Mouse (Mus musculus): ENCODE measurements around the gene Abca1. TPM values are rescaled to one million over a fixed set of nuclear protein-coding genes. Genes with fewer than 3 reads are reported as not detected.

Gene Abca1
- polyA plus RNA-seq, 1 experiment, result 0.77 TPM

DNA sequence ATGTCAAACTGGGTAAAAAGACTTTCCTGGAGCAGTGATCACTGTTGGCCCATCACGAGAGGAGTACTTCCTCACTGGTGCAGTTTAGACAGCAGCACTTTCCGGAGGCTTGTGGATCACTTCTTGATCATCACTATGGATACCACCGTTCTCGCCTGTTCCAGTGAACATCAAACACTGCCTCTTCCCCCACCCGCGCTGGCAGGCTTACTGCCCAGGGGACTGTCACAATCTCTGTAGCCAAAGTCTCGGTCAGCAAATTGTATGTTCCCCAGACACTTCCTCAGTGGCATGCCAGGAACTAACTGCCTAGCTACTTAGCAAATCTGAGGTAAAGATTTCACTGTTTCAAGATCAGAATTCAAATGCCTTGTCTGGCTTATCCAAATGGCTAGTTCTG, 32.9 kb downstream of the Abca1 start:
- no peaks in the 10 kb centered on the region for H3K27me3 ChIP-seq (replicated peaks)
- TF ChIP-seq FLI1 (IDR thresholded peaks at IDR 0.05; ENCODE audit: low read length) (no peak), GATA1 (IDR thresholded peaks at IDR 0.05; ENCODE audit: borderline replicate concordance, low read length) (no peak)
- peaks cover 14% of the 10 kb centered on the region for H3K4me1 ChIP-seq
- no peak overlapping the region for H3K4me3 ChIP-seq (replicated peaks)
- H3K36me3 ChIP-seq (replicated peaks; ENCODE audit: low read length), result peaks cover 3% of the 10 kb centered on the region
- H3K9me3 ChIP-seq, result peaks cover 13% of the 10 kb centered on the region

DNA sequence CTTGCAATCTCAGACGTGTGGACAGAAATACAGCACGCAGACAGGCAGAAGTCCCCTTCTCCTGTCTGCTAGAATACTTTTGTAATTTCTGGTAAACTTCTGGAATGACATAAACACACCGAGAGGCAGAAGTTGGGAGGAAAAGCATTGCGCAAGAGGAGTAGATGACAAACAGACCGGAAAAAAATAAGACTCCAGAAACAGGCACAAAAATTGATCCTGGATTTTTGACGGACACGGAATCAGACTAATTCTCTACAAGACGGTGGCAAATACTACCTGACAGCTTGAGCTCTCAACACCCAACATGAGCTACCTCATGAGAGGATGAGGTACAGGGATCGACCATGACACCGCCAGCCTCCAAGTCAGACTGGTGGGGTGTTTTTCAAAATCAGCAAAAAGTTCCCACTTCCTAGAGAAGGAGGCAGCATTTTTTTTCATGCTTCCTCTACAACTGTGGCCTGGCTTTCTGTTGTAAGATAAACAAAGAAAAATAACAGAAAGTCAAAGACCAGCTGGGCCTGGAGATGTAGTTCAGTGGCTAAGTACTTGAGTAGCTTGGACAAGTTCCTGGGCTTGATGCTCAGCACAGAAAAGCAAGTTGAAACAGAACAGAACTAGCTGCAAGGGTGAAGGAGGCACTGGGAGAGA, 34.7 kb downstream of the Abca1 start:
- no peak overlapping the region for H3K4me3 ChIP-seq (replicated peaks)
- peaks cover 3% of the 10 kb centered on the region for H3K36me3 ChIP-seq (replicated peaks; ENCODE audit: low read length)
- no peaks in the 10 kb centered on the region for H3K27me3 ChIP-seq (replicated peaks)
- TF ChIP-seq GATA1 (IDR thresholded peaks at IDR 0.05; ENCODE audit: borderline replicate concordance, low read length), result no peak
- TF ChIP-seq FLI1 (IDR thresholded peaks at IDR 0.05; ENCODE audit: low read length), result no peak
- peaks cover 25% of the 10 kb centered on the region for H3K4me1 ChIP-seq
- H3K9me3 ChIP-seq, result peaks cover 13% of the 10 kb centered on the region

DNA sequence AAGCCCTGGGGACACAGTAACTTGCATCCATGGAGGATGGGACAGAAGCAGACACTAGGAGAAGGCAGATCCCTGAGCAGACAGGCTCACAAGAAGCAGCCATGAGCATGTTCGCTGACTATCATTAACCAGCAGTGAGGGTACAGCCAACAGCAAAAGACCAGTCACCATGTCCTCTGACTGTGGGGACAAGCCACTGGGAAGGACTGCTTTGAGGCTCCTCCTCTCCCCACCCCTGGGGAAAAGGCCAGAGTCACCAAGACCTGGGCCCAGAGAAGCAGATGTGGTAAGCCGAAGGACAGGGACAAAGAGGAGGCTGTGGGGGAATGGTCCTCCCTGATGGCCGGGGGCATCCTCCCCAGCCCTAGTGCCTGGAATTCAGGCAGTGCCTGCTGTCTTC, 37.4 kb downstream of the Abca1 start:
- TF ChIP-seq GATA1 (IDR thresholded peaks at IDR 0.05; ENCODE audit: borderline replicate concordance, low read length) (no peak), FLI1 (IDR thresholded peaks at IDR 0.05; ENCODE audit: low read length) (no peak)
- no peaks in the 10 kb centered on the region for H3K27me3 ChIP-seq (replicated peaks)
- H3K9me3 ChIP-seq, result peaks cover 11% of the 10 kb centered on the region
- peaks cover 28% of the 10 kb centered on the region for H3K4me1 ChIP-seq
- H3K36me3 ChIP-seq (replicated peaks; ENCODE audit: low read length), result peaks cover 3% of the 10 kb centered on the region
- H3K4me3 ChIP-seq (replicated peaks), result no peak overlapping the region

DNA sequence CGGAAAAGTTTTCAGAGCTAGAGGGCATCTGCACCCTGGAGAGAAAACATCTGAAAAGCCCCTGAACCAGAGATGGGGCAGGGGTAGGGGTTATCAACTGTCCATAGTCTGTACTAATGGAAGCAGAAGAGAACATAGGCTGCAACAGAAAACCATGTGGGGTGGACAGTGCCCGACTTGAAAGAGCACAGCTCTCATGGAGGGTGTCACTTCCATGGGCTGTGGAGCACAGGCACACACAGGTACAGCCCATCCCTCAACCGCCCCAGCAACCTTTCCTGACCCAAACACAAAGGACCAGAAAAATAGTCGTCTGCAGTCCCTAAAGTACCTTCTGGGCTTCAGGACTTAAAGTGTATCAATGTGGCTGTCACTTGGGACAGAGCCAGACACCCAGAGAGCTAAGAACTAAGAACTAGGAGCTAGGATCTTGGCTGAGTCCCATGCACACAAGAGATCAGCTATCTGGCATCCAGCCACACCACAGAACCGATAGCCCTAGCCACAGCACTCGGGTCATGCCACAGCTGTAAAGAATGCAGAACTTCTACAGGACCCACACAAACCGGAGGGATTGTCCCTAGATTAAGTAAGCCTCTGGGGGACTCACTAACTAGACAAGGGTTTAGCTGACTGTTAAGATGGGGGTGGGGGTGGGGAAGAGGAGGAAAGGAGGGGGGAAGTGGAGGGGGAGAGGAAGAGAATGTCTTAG, 38.0 kb downstream of the Abca1 start:
- Histone ChIP-seq H3K4me3 (replicated peaks) (no peak overlapping the region), H3K4me1 (peaks cover 28% of the 10 kb centered on the region), H3K36me3 (replicated peaks; ENCODE audit: low read length) (peaks cover 2% of the 10 kb centered on the region), H3K9me3 (peaks cover 6% of the 10 kb centered on the region), H3K27me3 (replicated peaks) (no peaks in the 10 kb centered on the region)
- no peak for TF ChIP-seq FLI1 (IDR thresholded peaks at IDR 0.05; ENCODE audit: low read length)
- TF ChIP-seq GATA1 (IDR thresholded peaks at IDR 0.05; ENCODE audit: borderline replicate concordance, low read length), result no peak

DNA sequence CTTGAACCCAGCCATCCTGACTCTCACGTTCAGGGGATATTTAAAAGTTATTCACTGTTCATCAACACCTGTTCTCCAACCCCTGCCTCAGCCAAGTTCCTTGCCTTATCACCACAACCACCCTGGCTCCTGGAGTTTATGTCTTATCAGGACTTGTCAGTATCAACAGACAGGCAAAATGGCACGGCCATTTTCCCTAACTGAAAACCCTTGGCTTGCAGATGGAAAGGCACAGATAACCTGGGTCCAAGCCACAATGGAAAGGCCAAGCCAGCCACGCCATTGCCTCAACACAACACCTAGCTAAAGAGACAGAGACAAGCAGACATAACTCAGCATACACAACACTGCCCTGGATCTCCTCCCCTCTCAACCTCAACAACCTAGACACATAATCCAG, 38.6 kb downstream of the Abca1 start:
- no peak overlapping the region for H3K4me3 ChIP-seq (replicated peaks)
- H3K27me3 ChIP-seq (replicated peaks), result no peaks in the 10 kb centered on the region
- peaks cover 28% of the 10 kb centered on the region for H3K4me1 ChIP-seq
- TF ChIP-seq FLI1 (IDR thresholded peaks at IDR 0.05; ENCODE audit: low read length), result no peak
- no peaks in the 10 kb centered on the region for H3K9me3 ChIP-seq
- no peaks in the 10 kb centered on the region for H3K36me3 ChIP-seq (replicated peaks; ENCODE audit: low read length)

DNA sequence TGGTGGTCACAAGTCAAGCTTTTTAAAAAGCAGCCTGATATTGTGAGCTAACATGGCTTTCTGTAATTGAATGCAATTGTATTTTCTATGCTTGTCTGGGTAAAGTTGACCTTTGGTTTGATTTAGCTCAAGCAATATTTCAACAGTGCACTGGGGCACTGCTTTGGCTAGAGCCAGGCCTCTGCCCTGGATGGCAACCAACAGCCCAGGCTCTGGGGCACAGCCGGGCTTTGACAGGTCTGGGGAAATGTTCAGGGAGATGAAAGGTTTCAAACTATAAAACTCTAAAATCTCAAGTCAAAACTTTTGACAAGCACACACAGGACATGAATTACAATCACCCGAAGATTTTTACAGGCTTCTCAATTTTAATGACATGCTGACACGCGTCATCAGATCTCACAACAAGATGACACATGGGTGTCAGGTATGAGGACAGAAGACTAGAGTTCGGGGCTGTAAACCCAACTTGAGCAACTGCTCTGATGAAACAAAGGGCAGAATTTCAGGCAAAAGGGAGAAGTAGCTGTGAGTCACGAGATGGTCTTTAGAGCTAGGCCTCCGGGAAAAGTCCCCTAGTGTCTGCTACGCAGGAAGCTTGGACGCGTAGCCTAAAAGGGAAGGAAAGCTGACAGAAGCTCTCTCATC, 39.5 kb downstream of the Abca1 start:
- no peaks in the 10 kb centered on the region for H3K36me3 ChIP-seq (replicated peaks; ENCODE audit: low read length)
- H3K4me1 ChIP-seq, result peaks cover 26% of the 10 kb centered on the region
- no peaks in the 10 kb centered on the region for H3K27me3 ChIP-seq (replicated peaks)

DNA sequence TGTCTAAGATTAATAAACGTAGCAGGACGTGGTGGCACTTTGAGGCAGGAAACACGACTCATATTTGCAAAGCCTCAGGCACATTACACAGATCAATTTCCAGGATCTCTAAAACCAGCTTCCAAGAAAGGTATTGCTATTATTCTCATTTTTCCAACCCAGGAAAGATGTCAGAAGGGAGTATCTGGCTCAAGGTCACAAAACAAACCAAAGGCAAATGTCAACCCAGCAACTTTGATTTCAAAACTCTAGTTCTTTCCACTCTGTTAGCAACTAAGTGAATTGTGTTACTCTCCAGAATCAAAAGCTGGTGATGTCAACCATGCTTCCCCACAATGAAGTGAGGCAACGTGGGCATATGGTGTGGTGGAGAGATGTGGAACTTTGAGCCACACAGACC, 41.1 kb downstream of the Abca1 start:
- no peaks in the 10 kb centered on the region for H3K27me3 ChIP-seq (replicated peaks)
- H3K4me3 ChIP-seq (replicated peaks), result no peak overlapping the region
- H3K36me3 ChIP-seq (replicated peaks; ENCODE audit: low read length), result no peaks in the 10 kb centered on the region
- no peak for TF ChIP-seq FLI1 (IDR thresholded peaks at IDR 0.05; ENCODE audit: low read length)
- no peak for TF ChIP-seq GATA1 (IDR thresholded peaks at IDR 0.05; ENCODE audit: borderline replicate concordance, low read length)
- peaks cover 24% of the 10 kb centered on the region for H3K4me1 ChIP-seq
- H3K9me3 ChIP-seq, result no peaks in the 10 kb centered on the region

More for the DNA sequence above, 39.5 kb downstream of the Abca1 start:
- H3K9me3 ChIP-seq, result no peaks in the 10 kb centered on the region
- TF ChIP-seq GATA1 (IDR thresholded peaks at IDR 0.05; ENCODE audit: borderline replicate concordance, low read length), result no peak
- no peak for TF ChIP-seq FLI1 (IDR thresholded peaks at IDR 0.05; ENCODE audit: low read length)
- no peak overlapping the region for H3K4me3 ChIP-seq (replicated peaks)

DNA sequence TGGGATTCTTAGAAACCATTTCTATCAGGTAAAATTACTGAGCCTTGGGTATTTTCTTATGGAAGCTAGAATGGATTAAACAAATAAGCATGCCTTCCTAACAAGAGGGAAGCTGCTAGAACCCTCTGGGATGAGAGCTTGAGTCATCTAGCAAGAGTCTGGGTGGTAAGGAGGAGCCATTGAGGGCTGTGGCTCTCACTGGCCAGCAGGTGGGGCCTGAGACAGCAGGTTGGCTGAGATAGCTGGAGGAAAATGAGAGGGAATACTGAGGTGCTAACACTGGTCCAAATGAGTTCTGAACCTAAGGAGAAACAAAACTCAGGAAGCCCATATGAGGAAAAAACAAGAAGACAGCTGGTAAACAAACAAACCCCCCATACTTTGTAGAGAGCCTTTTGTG, 42.1 kb downstream of the Abca1 start:
- TF ChIP-seq FLI1 (IDR thresholded peaks at IDR 0.05; ENCODE audit: low read length), result no peak
- TF ChIP-seq GATA1 (IDR thresholded peaks at IDR 0.05; ENCODE audit: borderline replicate concordance, low read length), result no peak
- Histone ChIP-seq H3K4me1 (peaks cover 24% of the 10 kb centered on the region), H3K4me3 (replicated peaks) (no peak overlapping the region), H3K36me3 (replicated peaks; ENCODE audit: low read length) (no peaks in the 10 kb centered on the region), H3K9me3 (no peaks in the 10 kb centered on the region), H3K27me3 (replicated peaks) (no peaks in the 10 kb centered on the region)

DNA sequence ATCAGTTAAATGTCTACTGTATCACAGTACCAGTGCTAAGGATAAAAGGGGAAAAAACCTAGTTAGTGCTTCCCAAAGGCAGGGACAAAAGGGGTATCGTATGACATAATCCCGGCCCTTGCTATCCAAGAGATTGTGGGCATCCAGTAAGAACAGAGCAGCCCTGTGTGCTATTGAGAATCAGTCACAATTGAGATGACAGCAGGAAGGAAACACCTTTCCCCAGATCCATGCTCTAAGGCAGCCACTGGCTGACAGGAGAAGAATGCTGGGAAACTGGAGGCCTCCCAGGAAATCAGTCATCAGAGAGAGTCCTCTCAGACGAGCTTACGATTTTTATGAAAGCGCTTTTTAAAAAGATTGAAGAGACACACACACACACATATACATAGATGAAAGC, 42.6 kb downstream of the Abca1 start:
- Histone ChIP-seq H3K9me3 (no peaks in the 10 kb centered on the region), H3K4me1 (peaks cover 20% of the 10 kb centered on the region), H3K36me3 (replicated peaks; ENCODE audit: low read length) (no peaks in the 10 kb centered on the region), H3K27me3 (replicated peaks) (peaks cover under 1% of the 10 kb centered on the region), H3K4me3 (replicated peaks) (no peak overlapping the region)
- TF ChIP-seq FLI1 (IDR thresholded peaks at IDR 0.05; ENCODE audit: low read length), result no peak
- TF ChIP-seq GATA1 (IDR thresholded peaks at IDR 0.05; ENCODE audit: borderline replicate concordance, low read length), result no peak

DNA sequence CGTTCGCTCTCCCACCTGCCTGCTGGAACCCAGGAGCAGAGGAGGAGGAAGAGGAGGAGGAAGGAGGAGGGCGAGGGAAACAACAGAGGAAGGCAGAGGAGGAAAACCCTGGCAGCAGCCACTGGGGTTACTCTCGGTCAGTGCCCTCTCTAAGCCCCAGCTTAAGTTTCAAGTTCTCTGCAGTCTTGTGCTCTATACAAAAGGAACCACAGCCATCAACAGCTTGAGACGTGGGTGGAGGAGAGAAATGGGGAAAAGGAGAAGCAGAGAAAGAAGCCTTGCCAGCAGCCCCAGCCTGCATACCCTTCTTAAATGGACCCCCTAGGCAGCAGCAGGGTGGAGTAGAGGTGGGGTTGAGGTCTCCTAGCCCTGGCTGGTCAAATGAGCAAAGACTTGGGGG, 43.8 kb downstream of the Abca1 start:
- Histone ChIP-seq H3K4me1 (peaks cover 13% of the 10 kb centered on the region), H3K36me3 (replicated peaks; ENCODE audit: low read length) (no peaks in the 10 kb centered on the region)
- TF ChIP-seq GATA1 (IDR thresholded peaks at IDR 0.05; ENCODE audit: borderline replicate concordance, low read length) (no peak), FLI1 (IDR thresholded peaks at IDR 0.05; ENCODE audit: low read length) (no peak)

More for the DNA sequence above, 43.8 kb downstream of the Abca1 start:
- no peak overlapping the region for H3K4me3 ChIP-seq (replicated peaks)
- H3K27me3 ChIP-seq (replicated peaks), result peaks cover 2% of the 10 kb centered on the region
- H3K9me3 ChIP-seq, result no peaks in the 10 kb centered on the region
